Mouse (Mus musculus): ENCODE measurements at regions not wholly inside any gene's neighbourhood (a gene's known extent, or its start where the extent isn't known, plus 50 kb on each side); places are given as distances from the start of the nearest gene placed in this dataset.

GRCm38 (mm10) chr9:23119811-23120210 is 103.1 kb upstream of the Bmper start:
- Histone ChIP-seq H3K4me1 (ENCODE audit: control insufficient read depth, insufficient read depth, low read length) (no peaks in the 10 kb centered on the region; the same call in 1 of the 2 replicates), H3K4me3 (replicated peaks; ENCODE audit: control insufficient read depth, low read depth, low read length) (no peak overlapping the region), H3K27ac (ENCODE audit: control insufficient read depth, insufficient read depth, low read depth, low read length, poor library complexity) (no peak overlapping the region)
- 91% methylated on average over 4 of the region's 4 CpGs for WGBS
- TF ChIP-seq POLR2A (IDR thresholded peaks at IDR 0.05; ENCODE audit: borderline replicate concordance, control insufficient read depth, low read depth, low read length) = no peak
- TF ChIP-seq CTCF (IDR thresholded peaks at IDR 0.05; ENCODE audit: control insufficient read depth, insufficient read depth, low read length) = no peak

GRCm38 (mm10) chr9:23120814-23121213 is 102.1 kb upstream of the Bmper start:
- WGBS = 72% methylated on average over 2 of the region's 2 CpGs
- no peaks in the 10 kb centered on the region; the same call in 1 of the 2 replicates for H3K4me1 ChIP-seq (ENCODE audit: control insufficient read depth, insufficient read depth, low read length)

GRCm38 (mm10) chr9:23122524-23122923 is 100.4 kb upstream of the Bmper start:
- WGBS = 69% methylated on average over 5 of the region's 5 CpGs
- Histone ChIP-seq H3K4me3 (replicated peaks; ENCODE audit: control insufficient read depth, low read depth, low read length) (no peak overlapping the region), H3K4me1 (ENCODE audit: control insufficient read depth, insufficient read depth, low read length) (no peaks in the 10 kb centered on the region), H3K27ac (ENCODE audit: control insufficient read depth, insufficient read depth, low read depth, low read length, poor library complexity) (no peak overlapping the region)
- TF ChIP-seq CTCF (IDR thresholded peaks at IDR 0.05; ENCODE audit: control insufficient read depth, insufficient read depth, low read length) (no peak), POLR2A (IDR thresholded peaks at IDR 0.05; ENCODE audit: borderline replicate concordance, control insufficient read depth, low read depth, low read length) (no peak)

More at GRCm38 (mm10) chr9:23120814-23121213, 102.1 kb upstream of the Bmper start:
- H3K4me3 ChIP-seq (replicated peaks; ENCODE audit: control insufficient read depth, low read depth, low read length) = no peak overlapping the region
- H3K27ac ChIP-seq (ENCODE audit: control insufficient read depth, insufficient read depth, low read depth, low read length, poor library complexity) = no peak overlapping the region
- TF ChIP-seq CTCF (IDR thresholded peaks at IDR 0.05; ENCODE audit: control insufficient read depth, insufficient read depth, low read length) (no peak), POLR2A (IDR thresholded peaks at IDR 0.05; ENCODE audit: borderline replicate concordance, control insufficient read depth, low read depth, low read length) (no peak)

- Histone ChIP-seq H3K4me3 (replicated peaks; ENCODE audit: control insufficient read depth, low read depth, low read length) (no peak overlapping the region), H3K4me1 (ENCODE audit: control insufficient read depth, insufficient read depth, low read length) (no peaks in the 10 kb centered on the region), H3K27ac (ENCODE audit: control insufficient read depth, insufficient read depth, low read depth, low read length, poor library complexity) (no peak overlapping the region)
- no peak for TF ChIP-seq POLR2A (IDR thresholded peaks at IDR 0.05; ENCODE audit: borderline replicate concordance, control insufficient read depth, low read depth, low read length)
- TF ChIP-seq CTCF (IDR thresholded peaks at IDR 0.05; ENCODE audit: control insufficient read depth, insufficient read depth, low read length) = no peak
- WGBS = 24% methylated on average over 3 of the region's 3 CpGs
Measured at GRCm38 (mm10) chr9:23123452-23123851, 99.4 kb upstream of the Bmper start.

GRCm38 (mm10) chr9:23125761-23126704 is 96.8 kb upstream of the Bmper start:
- 37% methylated on average over 10 of the region's 10 CpGs for WGBS
- no peak overlapping the region for H3K27ac ChIP-seq (ENCODE audit: control insufficient read depth, insufficient read depth, low read depth, low read length, poor library complexity)
- H3K4me1 ChIP-seq (ENCODE audit: control insufficient read depth, insufficient read depth, low read length) = no peaks in the 10 kb centered on the region
- TF ChIP-seq POLR2A (IDR thresholded peaks at IDR 0.05; ENCODE audit: borderline replicate concordance, control insufficient read depth, low read depth, low read length) (no peak), CTCF (IDR thresholded peaks at IDR 0.05; ENCODE audit: control insufficient read depth, insufficient read depth, low read length) (no peak)
- no peak overlapping the region for H3K4me3 ChIP-seq (replicated peaks; ENCODE audit: control insufficient read depth, low read depth, low read length)

GRCm38 (mm10) chr9:23127338-23128017 is 95.4 kb upstream of the Bmper start:
- Histone ChIP-seq H3K27ac (ENCODE audit: control insufficient read depth, insufficient read depth, low read depth, low read length, poor library complexity) (no peak overlapping the region), H3K4me1 (ENCODE audit: control insufficient read depth, insufficient read depth, low read length) (no peaks in the 10 kb centered on the region), H3K4me3 (replicated peaks; ENCODE audit: control insufficient read depth, low read depth, low read length) (no peak overlapping the region)
- 60% methylated on average over 9 of the region's 9 CpGs for WGBS
- TF ChIP-seq POLR2A (IDR thresholded peaks at IDR 0.05; ENCODE audit: borderline replicate concordance, control insufficient read depth, low read depth, low read length) (no peak), CTCF (IDR thresholded peaks at IDR 0.05; ENCODE audit: control insufficient read depth, insufficient read depth, low read length) (no peak)

GRCm38 (mm10) chr9:23128018-23128369 is 94.9 kb upstream of the Bmper start:
- Histone ChIP-seq H3K4me3 (replicated peaks; ENCODE audit: control insufficient read depth, low read depth, low read length) (no peak overlapping the region), H3K27ac (ENCODE audit: control insufficient read depth, insufficient read depth, low read depth, low read length, poor library complexity) (no peak overlapping the region), H3K4me1 (ENCODE audit: control insufficient read depth, insufficient read depth, low read length) (no peaks in the 10 kb centered on the region)
- 58% methylated on average over 2 of the region's 2 CpGs for WGBS
- no peak for TF ChIP-seq POLR2A (IDR thresholded peaks at IDR 0.05; ENCODE audit: borderline replicate concordance, control insufficient read depth, low read depth, low read length)
- no peak for TF ChIP-seq CTCF (IDR thresholded peaks at IDR 0.05; ENCODE audit: control insufficient read depth, insufficient read depth, low read length)

GRCm38 (mm10) chr9:23134006-23134405 is 88.9 kb upstream of the Bmper start:
- 94% methylated on average over 2 of the region's 2 CpGs for WGBS
- Histone ChIP-seq H3K4me3 (replicated peaks; ENCODE audit: control insufficient read depth, low read depth, low read length) (no peak overlapping the region), H3K4me1 (ENCODE audit: control insufficient read depth, insufficient read depth, low read length) (no peaks in the 10 kb centered on the region), H3K27ac (ENCODE audit: control insufficient read depth, insufficient read depth, low read depth, low read length, poor library complexity) (no peak overlapping the region)
- no peak for TF ChIP-seq POLR2A (IDR thresholded peaks at IDR 0.05; ENCODE audit: borderline replicate concordance, control insufficient read depth, low read depth, low read length)
- TF ChIP-seq CTCF (IDR thresholded peaks at IDR 0.05; ENCODE audit: control insufficient read depth, insufficient read depth, low read length) = no peak

Measured in bone marrow, adult 2 months (tissue).